Mouse (Mus musculus) c-Kit-positive CD71-negative TER-119-negative erythroid progenitor cells, embryonic 14.5 days (primary cell): ENCODE results near the gene Necab3.

ENCODE experiments used
- DNase-seq: peaks from one replicate; pipeline ENCODE4 v3.0.0-alpha.2; 2013; ENCODE audit warnings: low read depth

The Necab3 gene

DNA sequence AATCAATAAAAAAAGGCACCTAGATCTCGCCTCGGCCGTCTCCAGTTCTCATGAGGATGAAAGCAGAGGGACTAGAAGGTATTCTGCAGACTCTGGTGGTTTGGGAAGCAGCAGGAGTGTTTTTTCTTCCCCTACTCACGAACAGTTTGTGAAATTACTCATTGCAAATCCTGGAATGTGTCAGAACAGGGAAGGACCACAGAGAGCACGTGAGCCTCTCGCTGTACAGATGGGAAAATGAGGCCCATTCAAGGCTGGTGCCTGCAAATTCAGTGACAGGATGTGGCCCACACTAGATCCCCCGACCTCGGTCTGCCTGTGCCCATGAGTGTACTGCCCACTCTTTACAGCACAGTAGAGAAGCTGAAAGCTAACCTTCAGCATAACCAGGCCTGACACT, 13.3 kb upstream of the Necab3 start:
- DNase-seq, result no peak

GRCm38 (mm10) chr2:154571266-154571665, 12.6 kb upstream of the Necab3 start:
- DNase-seq, result no peak

GRCm38 (mm10) chr2:154570666-154571065, 12.0 kb upstream of the Necab3 start:
- DNase-seq, result no peak

- DNase-seq, result peak; percentile 93
These were observed 11.2 kb upstream of the Necab3 start, which contains the start of gene E2f1 for GRCm38 (mm10) chr2:154569836-154570286. E2f1 (minus strand) TSS chr2:154569892.

GRCm38 (mm10) chr2:154569071-154569748, 10.5 kb upstream of the Necab3 start:
- DNase-seq, result no peak

- DNase-seq, result no peak
These were observed 9.8 kb upstream of the Necab3 start for GRCm38 (mm10) chr2:154568329-154569070.

DNA sequence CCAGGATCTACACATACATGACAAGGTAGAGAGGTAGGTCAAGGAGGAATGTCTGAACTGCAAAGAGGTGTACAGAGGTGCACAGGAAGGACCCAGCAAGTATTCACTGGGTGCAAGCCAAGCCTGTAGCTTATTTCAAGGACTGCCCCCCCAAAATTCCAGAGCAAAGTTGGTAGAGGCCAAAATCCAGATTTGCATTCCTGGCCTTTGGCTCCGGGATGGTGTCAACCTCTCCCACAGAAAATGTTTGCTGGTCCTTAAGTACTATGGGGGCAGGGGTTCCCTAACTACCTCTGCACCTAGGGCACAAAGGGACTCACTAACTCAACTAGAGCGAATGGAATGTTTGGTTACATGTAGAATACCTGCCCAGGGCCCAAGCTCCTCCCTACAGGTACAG, 9.1 kb upstream of the Necab3 start:
- no peak for DNase-seq

DNA sequence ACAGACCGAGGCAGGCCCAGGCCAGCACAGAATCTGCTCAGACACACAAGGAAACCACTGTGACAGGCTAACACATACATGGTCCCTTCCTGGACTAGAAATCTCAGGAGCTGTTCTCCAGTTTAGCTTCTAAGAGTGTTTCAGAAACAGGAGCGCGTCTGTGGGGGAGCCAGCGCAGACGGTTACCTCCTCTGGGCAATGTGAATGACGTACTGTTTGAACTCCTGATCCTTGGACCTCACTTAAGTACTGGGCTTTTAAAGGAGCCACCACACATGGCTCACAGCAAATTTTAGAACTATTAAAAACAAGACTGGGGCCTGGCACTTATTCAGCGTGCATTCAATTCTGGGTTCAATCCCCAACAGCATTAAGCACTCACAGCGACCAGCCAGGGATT, 8.0 kb upstream of the Necab3 start:
- DNase-seq, result no peak

DNA sequence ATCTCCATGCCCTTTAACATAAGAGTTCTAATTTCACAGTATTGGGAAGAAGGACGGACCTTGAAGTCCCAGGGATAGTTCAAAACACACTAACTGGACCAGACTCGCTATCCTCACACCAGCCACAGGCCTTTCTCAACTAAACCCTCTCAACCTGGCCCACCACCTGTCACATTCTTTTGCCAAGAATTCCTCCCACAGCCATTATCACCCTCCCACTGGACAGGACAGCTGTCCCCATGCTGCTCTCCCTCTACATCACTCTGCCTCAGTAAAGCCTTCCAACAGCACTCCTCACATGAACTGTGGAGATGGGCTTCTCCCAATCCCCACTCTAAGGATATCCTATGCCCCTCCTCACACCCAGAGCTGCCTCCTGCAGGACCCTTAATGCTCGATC, 6.9 kb upstream of the Necab3 start:
- no peak for DNase-seq

- DNase-seq, result no peak
These were observed 5.0 kb upstream of the Necab3 start for GRCm38 (mm10) chr2:154563612-154564170.

DNA sequence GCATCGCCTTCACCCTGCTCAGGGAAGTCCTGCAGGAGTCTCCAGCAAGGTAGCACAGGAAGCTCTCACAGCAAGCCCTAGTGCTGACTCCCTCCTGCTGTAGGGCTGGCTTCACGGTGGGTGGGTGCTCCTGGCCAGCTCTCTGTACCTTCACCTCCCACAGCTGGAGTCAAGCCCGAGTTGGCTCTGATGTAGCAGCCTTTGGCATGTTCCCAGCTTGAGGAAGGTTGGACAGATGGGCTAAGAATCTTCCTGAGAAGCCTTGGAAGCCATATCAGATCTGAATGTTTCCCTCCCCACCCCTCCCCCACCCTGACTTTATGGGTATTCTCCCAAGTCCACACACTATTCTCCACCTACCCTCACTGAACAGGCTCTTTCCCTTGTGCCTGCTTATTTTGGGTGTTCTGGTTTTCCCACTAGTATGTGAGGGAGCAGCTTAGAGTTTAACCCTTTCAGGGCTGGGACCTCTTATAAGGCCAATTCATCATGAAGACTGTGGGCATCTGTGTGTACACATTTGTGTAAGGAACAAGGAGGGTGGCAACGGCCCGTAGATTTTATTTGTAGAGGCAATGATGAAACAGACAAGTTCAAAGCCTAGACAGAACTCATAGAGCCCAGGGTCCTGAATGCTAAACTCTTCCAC, 1.4 kb downstream of the Necab3 start:
- no peak for DNase-seq

GRCm38 (mm10) chr2:154555235-154555634, 3.5 kb downstream of the Necab3 start:
- no peak for DNase-seq

GRCm38 (mm10) chr2:154552424-154552907, 6.2 kb downstream of the Necab3 start:
- DNase-seq, result no peak

GRCm38 (mm10) chr2:154551927-154552326, 6.8 kb downstream of the Necab3 start:
- no peak for DNase-seq

- no peak for DNase-seq
These were observed 7.2 kb downstream of the Necab3 start, which contains the start of gene Actl10 for GRCm38 (mm10) chr2:154551476-154551875. Actl10 (plus strand) TSS chr2:154551776.

DNA sequence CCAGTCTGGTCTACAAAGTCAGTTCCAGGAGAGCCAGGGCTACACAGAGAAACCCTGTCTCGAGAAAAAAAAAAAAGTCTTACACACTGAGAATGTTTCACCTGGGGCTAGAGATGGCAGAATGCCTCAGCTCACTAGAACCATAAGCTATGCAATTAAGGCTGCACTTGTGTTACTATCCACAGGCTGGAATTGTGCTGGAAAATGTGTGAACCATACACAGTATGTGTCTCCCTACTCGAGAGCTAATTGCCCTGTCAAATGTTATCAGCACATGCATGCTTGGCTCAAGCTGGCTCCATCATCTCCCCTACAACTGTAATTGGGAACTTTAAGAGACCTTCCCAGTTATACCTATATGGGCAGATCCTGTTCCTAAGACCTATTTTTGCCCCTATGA, 7.8 kb downstream of the Necab3 start:
- DNase-seq, result no peak

DNA sequence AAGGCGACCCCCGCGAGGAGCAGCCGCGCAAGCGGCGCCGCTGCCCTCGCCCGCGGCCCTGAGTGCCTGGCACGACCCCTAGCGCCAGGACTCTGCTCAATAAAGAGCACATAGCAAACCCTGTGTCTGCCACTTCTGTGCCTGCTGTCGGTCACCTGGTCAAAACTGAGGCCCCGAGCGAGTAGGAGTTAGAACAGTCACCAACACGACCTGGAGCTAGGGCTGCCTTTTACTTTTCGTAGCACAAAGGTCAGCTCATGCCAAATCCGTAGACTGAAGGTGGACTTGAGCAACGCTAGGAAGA, 8.9 kb downstream of the Necab3 start:
- DNase-seq, result no peak

DNA sequence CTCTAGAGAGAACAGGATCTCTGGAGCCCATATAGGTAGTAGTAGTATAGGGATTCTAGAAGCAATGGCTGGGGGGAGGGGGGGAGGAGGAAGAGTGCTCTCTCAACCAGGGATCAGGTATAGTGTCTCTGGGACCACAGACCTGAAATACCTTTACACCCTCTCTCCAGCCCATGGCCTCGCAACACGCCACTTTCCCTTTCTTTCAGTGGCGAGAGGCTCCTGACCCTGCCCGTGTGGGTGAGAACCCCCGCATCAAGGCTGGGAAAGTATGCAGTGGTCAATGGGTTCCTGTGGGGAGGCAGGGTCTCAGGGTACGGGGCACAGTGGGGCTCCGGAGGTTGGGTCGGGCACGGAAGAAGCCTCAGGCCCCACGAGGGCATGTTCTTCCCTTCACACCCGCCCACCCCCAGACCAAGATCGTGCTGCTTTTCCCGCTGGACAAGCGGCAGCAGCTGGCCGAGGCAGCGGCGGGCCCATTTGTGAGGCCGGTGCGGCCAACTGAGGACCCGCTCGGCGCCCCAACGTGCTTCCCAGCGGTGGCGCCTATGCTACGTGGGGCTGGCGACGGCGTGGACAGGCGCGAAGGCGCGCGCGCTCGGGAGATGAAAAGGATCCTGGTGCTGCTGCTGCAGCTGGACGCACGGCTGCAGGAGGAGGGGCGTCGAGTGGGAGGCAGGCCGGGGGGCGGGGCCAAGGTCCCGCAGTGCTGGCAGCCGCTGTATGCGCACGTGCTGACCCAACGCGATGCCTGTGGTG, 9.4 kb downstream of the Necab3 start:
- no peak for DNase-seq

DNA sequence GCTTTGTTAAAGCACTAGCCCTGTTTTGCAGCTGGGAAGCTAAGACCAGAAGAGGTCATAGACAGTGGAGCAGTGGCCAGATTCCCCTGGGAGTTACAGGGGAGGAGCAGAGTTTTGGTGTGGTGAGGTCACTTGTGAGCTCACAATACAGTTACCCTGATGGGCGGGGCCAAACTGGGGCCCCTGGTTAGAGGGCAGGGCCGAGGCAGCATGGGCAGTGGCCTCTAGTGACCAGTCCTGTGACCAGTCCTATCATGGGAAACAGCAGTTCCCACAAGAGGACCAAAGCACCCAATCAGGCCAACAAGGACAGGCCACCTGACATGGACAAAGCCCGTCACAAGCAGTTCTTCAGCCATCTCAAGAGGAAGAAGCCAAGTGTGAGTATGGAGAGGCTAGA, 10.0 kb downstream of the Necab3 start:
- DNase-seq, result no peak

DNA sequence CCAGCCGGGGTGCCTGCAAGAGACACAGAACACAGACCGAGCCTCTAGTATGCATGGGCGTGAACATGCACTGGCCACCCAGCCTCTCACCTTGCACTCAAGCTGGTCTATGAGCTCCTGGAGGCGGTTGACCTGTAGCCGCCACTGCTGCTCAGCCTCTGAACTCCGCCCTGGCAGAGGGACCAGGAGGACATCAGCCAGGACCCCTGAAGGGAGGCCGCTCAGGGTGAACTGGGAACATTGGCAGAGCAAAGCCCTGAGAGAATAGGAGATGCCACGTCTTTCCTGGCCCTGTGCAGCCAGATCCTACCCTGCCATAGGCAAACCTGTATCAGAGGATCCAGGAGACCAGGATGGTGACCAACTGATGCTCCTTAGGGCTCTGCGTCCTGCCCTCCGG, 12.0 kb downstream of the Necab3 start, which contains the start of gene 1700003F12Rik:
1700003F12Rik (plus strand) TSS at position 375 of the 400 bp plus-strand sequence.
- no peak for DNase-seq

DNA sequence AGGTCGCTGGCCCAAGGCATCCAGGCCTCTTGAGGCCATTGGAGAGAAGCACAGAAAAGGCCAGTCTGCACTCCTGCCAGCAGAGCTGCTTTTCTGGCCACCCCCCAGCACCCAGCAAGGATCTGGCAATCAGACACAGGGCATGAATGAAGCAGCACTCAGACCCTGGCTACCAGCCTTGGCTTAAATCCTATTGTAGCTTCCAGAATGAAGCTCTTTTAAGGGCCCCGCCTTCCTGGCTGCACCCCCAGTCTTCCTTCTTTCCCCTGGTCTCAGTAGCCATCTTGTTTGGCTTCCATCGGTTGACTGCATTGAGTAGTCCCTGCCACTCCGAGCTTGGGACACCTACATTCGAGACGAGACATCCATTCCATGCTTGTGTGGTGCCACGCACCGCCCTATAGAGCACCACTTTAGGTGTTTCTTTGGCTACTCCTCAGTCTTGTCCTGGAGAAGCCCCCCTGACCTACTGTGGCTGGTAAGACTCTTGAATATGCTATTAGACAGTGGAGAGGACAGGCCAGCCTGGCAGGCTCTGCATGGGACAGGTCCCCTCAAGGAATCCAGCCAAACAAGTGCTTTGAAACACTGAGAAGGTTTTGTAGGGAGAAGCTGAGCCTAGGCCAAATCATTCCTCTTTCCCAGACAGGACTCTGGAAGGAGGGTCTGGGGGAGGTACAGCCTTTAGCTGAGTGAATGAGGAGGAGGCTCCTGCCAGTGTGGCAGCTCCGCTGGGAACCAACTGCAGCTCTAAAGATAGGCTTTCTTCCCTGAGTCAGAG, 14.9 kb downstream of the Necab3 start:
- DNase-seq, result no peak
